Mouse (Mus musculus) C2C12 (cell line): ENCODE measurements around the gene Itpkb.

ENCODE experiments used
- CTCF ChIP-seq: IDR thresholded peaks from one replicate; pipeline ENCODE4 v1.5.1; 2011; ENCODE audit not compliant: control insufficient read depth, insufficient read depth, insufficient read length
- USF1 ChIP-seq: IDR thresholded peaks from one replicate; pipeline ENCODE4 v1.6.1; 2011; ENCODE audit warnings: low read depth, mild to moderate bottlenecking, control low read depth, moderate library complexity

DNA sequence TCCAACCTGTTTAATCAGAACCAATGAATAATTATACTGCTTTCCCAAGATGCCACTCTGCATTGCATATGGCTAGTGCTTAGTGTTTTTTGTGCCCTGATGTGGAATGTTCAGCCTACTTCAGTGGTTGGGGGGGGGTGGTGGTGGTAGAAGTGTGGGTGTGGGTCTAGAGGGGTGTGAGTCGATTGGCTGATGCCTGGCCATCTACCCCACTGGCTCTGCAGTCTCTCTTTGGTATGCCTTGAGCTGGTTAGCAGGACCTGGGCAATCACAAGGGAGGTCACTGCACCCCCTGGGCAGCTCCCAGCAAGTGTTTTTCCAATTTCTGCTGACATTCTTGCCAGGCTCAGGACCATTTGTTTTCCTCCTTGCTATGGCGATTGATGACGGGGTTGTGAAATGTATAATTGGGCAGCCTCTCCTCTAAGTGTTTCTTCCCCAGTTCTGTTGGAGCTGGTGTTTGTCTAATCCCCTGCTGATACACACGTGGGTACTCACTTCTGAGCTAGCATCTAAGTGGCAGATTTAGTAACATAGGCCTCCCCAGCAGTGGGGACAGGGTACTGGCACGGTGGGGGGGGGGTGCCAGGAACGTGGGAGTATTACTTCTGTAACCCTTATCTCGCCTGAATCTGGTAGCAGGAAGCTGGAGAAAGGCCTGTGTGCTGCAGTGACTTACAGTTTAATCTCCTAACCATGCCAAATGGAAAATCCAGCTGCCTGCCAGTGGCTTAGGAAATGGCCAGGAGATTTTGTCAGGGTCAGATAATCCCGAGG is 13.3 kb downstream of the Itpkb start:
- TF ChIP-seq CTCF (no peak), USF1 (no peak)
